Mouse (Mus musculus) neural tube, embryonic 15.5 days (tissue): ENCODE measurements around the gene Btn2a2. TPM values are rescaled to one million over a fixed set of nuclear protein-coding genes. Genes with fewer than 3 reads are reported as not detected.

Source experiments
- ATAC-seq: fragments of 200-750 bp; cut with Nextera tagmentation; 2 replicates; pipeline ENCODE4 v1.8.0; 2017; ENCODE audit warnings: mild to moderate bottlenecking, moderate TSS enrichment, moderate library complexity; ENCODE audit not compliant: low FRiP score
- H3K27ac ChIP-seq: fragments of 300-500 bp; sonication (generic); replicated peaks from 2 replicates; pipeline ENCODE4 v1.5.1; 2015; ENCODE audit warnings: mild to moderate bottlenecking, inconsistent platforms
- H3K27me3 ChIP-seq: fragments of 300-500 bp; sonication (generic); replicated peaks from 2 replicates; pipeline ENCODE4 v1.6.1; 2015; ENCODE audit warnings: inconsistent platforms
- H3K36me3 ChIP-seq: fragments of 300-500 bp; sonication (generic); 2 replicates; pipeline ENCODE4 v1.6.1; 2015; ENCODE audit warnings: inconsistent platforms
- H3K4me1 ChIP-seq: fragments of 300-500 bp; sonication (generic); 2 replicates; pipeline ENCODE4 v1.6.1; 2015; ENCODE audit warnings: inconsistent platforms
- H3K4me2 ChIP-seq: fragments of 300-500 bp; sonication (generic); 2 replicates; pipeline ENCODE4 v1.6.1; 2015; ENCODE audit warnings: inconsistent platforms, mild to moderate bottlenecking, moderate library complexity
- H3K4me3 ChIP-seq: fragments of 300-500 bp; sonication (generic); replicated peaks from 2 replicates; pipeline ENCODE4 v1.5.1; 2015; ENCODE audit warnings: mild to moderate bottlenecking, inconsistent platforms
- H3K9ac ChIP-seq: fragments of 300-500 bp; sonication (generic); replicated peaks from 2 replicates; pipeline ENCODE4 v1.6.1; 2015; ENCODE audit warnings: mild to moderate bottlenecking, inconsistent platforms
- H3K9me3 ChIP-seq: fragments of 300-500 bp; sonication (generic); replicated peaks from 2 replicates; pipeline ENCODE4 v1.6.1; 2016; ENCODE audit warnings: inconsistent platforms
- WGBS: fragments of 180-500 bp; shearing (Covaris S2); methylation state at CpG from one replicate; pipeline ENCODE4 v1.1.7; 2015; ENCODE audit warnings: mixed read lengths; 5-methylcytosine and 5-hydroxymethylcytosine counted together
- polyA plus RNA-seq: library from polyadenylated mRNA; unstranded; fragments of >200 nt; fragmentation: Nextera tagmentation; extraction: Ambion mirVana; gene quantifications from 2 replicates; pipeline ENCODE4 v1.2.1, GENCODE M21; 2015

The Btn2a2 gene
- polyA plus RNA-seq, 1 experiment from 2014 or later = 0.14 TPM

- H3K4me3 ChIP-seq = no peak overlapping the region
- H3K4me1 ChIP-seq = peaks cover 12% of the 10 kb centered on the region
- no peak overlapping the region for H3K9ac ChIP-seq
- H3K27ac ChIP-seq = no peak overlapping the region
- WGBS = 60% methylated on average over 1 of the region's 1 CpGs
- no peak overlapping the region for H3K4me2 ChIP-seq
- H3K27me3 ChIP-seq = no peaks in the 10 kb centered on the region
- H3K9me3 ChIP-seq = no peaks in the 10 kb centered on the region
- no peaks in the 10 kb centered on the region for H3K36me3 ChIP-seq
- ATAC-seq = no peak
Measured at GRCm38 (mm10) chr13:23490863-23491262, 2.2 kb upstream of the Btn2a2 start.

- 45% methylated on average over 5 of the region's 5 CpGs for WGBS
Measured at GRCm38 (mm10) chr13:23485271-23485670, 3.4 kb downstream of the Btn2a2 start.

GRCm38 (mm10) chr13:23483153-23483552 is 5.5 kb downstream of the Btn2a2 start:
- no peak overlapping the region for H3K9ac ChIP-seq
- WGBS = 90% methylated on average over 2 of the region's 2 CpGs
- no peaks in the 10 kb centered on the region for H3K36me3 ChIP-seq
- no peaks in the 10 kb centered on the region; the same call in 1 of the 2 replicates for H3K27me3 ChIP-seq
- peaks cover 3% of the 10 kb centered on the region; the same call in 1 of the 2 replicates for H3K4me1 ChIP-seq
- H3K27ac ChIP-seq = no peak overlapping the region
- ATAC-seq = no peak
- no peaks in the 10 kb centered on the region for H3K9me3 ChIP-seq
- H3K4me2 ChIP-seq = no peak overlapping the region
- H3K4me3 ChIP-seq = no peak overlapping the region

More at GRCm38 (mm10) chr13:23485271-23485670, 3.4 kb downstream of the Btn2a2 start:
- H3K9me3 ChIP-seq = no peaks in the 10 kb centered on the region
- H3K4me1 ChIP-seq = peaks cover 7% of the 10 kb centered on the region; the same call in 1 of the 2 replicates
- H3K4me3 ChIP-seq = no peak overlapping the region
- H3K9ac ChIP-seq = no peak overlapping the region
- no peaks in the 10 kb centered on the region for H3K36me3 ChIP-seq
- H3K27ac ChIP-seq = no peak overlapping the region
- no peak overlapping the region for H3K4me2 ChIP-seq
- H3K27me3 ChIP-seq = no peaks in the 10 kb centered on the region; the same call in 1 of the 2 replicates
- ATAC-seq = no peak

GRCm38 (mm10) chr13:23475658-23476057 is 13.0 kb downstream of the Btn2a2 start:
- no peaks in the 10 kb centered on the region for H3K4me1 ChIP-seq
- H3K36me3 ChIP-seq = no peaks in the 10 kb centered on the region
- ATAC-seq = no peak
- no peak overlapping the region for H3K4me2 ChIP-seq
- 0% methylated on average over 2 of the region's 2 CpGs for WGBS
- H3K9ac ChIP-seq = no peak overlapping the region
- H3K27me3 ChIP-seq = no peaks in the 10 kb centered on the region
- no peaks in the 10 kb centered on the region for H3K9me3 ChIP-seq
- H3K4me3 ChIP-seq = no peak overlapping the region
- no peak overlapping the region for H3K27ac ChIP-seq

GRCm38 (mm10) chr13:23466911-23467310 is 21.7 kb downstream of the Btn2a2 start:
- H3K27me3 ChIP-seq = 0 out of 2 replicates have a peak, but pooled peaks cover 7% of the 10 kb centered on the region
- no peak for ATAC-seq
- peaks cover 18% of the 10 kb centered on the region for H3K4me1 ChIP-seq
- no peak overlapping the region for H3K4me3 ChIP-seq
- no peaks in the 10 kb centered on the region for H3K9me3 ChIP-seq
- H3K36me3 ChIP-seq = no peaks in the 10 kb centered on the region
- WGBS = 2% methylated on average over 9 of the region's 9 CpGs
- no peak overlapping the region for H3K9ac ChIP-seq
- no peak overlapping the region for H3K27ac ChIP-seq
- H3K4me2 ChIP-seq = no peak overlapping the region

GRCm38 (mm10) chr13:23466306-23466705 is 22.4 kb downstream of the Btn2a2 start:
- Histone ChIP-seq H3K9me3 (no peaks in the 10 kb centered on the region), H3K36me3 (no peaks in the 10 kb centered on the region), H3K4me1 (peaks cover 18% of the 10 kb centered on the region), H3K27me3 (peaks cover 10% of the 10 kb centered on the region), H3K9ac (no peak overlapping the region), H3K27ac (no peak overlapping the region), H3K4me2 (peak overlapping the region; percentile 83), H3K4me3 (no peak overlapping the region)
- no peak for ATAC-seq
- WGBS = 51% methylated on average over 1 of the region's 1 CpGs

- WGBS = 1% methylated on average over 7 of the region's 7 CpGs
- no peak for ATAC-seq
- peak within 1 kb of the TSS; percentile 83 for H3K4me2 ChIP-seq
Measured at GRCm38 (mm10) chr13:23465600-23466109, 23.0 kb downstream of the Btn2a2 start, which contains the start of gene Btn1a1. Gene Btn1a1, minus strand, starts transcription at chr13:23465901.

GRCm38 (mm10) chr13:23464841-23465366 is 23.8 kb downstream of the Btn2a2 start:
- Histone ChIP-seq H3K4me2 (peak overlapping the region; percentile 83), H3K9ac (peak overlapping the region; percentile 60), H3K27me3 (peaks cover 10% of the 10 kb centered on the region), H3K9me3 (no peaks in the 10 kb centered on the region), H3K36me3 (no peaks in the 10 kb centered on the region), H3K27ac (no peak overlapping the region), H3K4me1 (peaks cover 18% of the 10 kb centered on the region), H3K4me3 (peak overlapping the region; percentile 64)
- ATAC-seq = no peak
- 6% methylated on average over 11 of the region's 11 CpGs for WGBS

More at GRCm38 (mm10) chr13:23465600-23466109, 23.0 kb downstream of the Btn2a2 start, which contains the start of gene Btn1a1:
- peak within 1 kb of the TSS; percentile 64 for H3K4me3 ChIP-seq
- H3K9me3 ChIP-seq = no peaks in the 10 kb centered on the region
- no peaks in the 10 kb centered on the region for H3K36me3 ChIP-seq
- H3K9ac ChIP-seq = peak within 1 kb of the TSS; percentile 60
- H3K4me1 ChIP-seq = peaks cover 18% of the 10 kb centered on the region
- H3K27me3 ChIP-seq = peaks cover 10% of the 10 kb centered on the region
- no peak within 1 kb of the TSS for H3K27ac ChIP-seq

GRCm38 (mm10) chr13:23464224-23464637 is 24.4 kb downstream of the Btn2a2 start:
- H3K27ac ChIP-seq = no peak overlapping the region
- peak overlapping the region; percentile 83 for H3K4me2 ChIP-seq
- H3K4me3 ChIP-seq = peak overlapping the region; percentile 64
- no peaks in the 10 kb centered on the region for H3K9me3 ChIP-seq
- ATAC-seq = peak; percentile 57; the same call in 1 of the 2 replicates
- no peaks in the 10 kb centered on the region for H3K36me3 ChIP-seq
- peaks cover 10% of the 10 kb centered on the region for H3K27me3 ChIP-seq
- peak overlapping the region; percentile 60 for H3K9ac ChIP-seq
- WGBS = under 1% methylated on average over 29 of the region's 29 CpGs
- H3K4me1 ChIP-seq = peaks cover 18% of the 10 kb centered on the region

- Histone ChIP-seq H3K9me3 (no peaks in the 10 kb centered on the region), H3K4me1 (peaks cover 18% of the 10 kb centered on the region), H3K27ac (no peak overlapping the region), H3K9ac (peak overlapping the region; percentile 60), H3K4me3 (peak overlapping the region; percentile 64), H3K36me3 (no peaks in the 10 kb centered on the region), H3K4me2 (peak overlapping the region; percentile 83), H3K27me3 (peaks cover 10% of the 10 kb centered on the region)
- 1% methylated on average over 21 of the region's 21 CpGs for WGBS
- ATAC-seq = peak; percentile 83
Measured at GRCm38 (mm10) chr13:23463381-23464223, 25.1 kb downstream of the Btn2a2 start.

GRCm38 (mm10) chr13:23462669-23463068 is 26.0 kb downstream of the Btn2a2 start:
- Histone ChIP-seq H3K9ac (no peak overlapping the region), H3K36me3 (no peaks in the 10 kb centered on the region), H3K27ac (no peak overlapping the region), H3K4me2 (no peak overlapping the region), H3K4me1 (peaks cover 18% of the 10 kb centered on the region), H3K27me3 (peaks cover 10% of the 10 kb centered on the region), H3K9me3 (no peaks in the 10 kb centered on the region), H3K4me3 (no peak overlapping the region)
- ATAC-seq = no peak
